Mouse (Mus musculus): ENCODE results near the gene Gstt4.

DNA sequence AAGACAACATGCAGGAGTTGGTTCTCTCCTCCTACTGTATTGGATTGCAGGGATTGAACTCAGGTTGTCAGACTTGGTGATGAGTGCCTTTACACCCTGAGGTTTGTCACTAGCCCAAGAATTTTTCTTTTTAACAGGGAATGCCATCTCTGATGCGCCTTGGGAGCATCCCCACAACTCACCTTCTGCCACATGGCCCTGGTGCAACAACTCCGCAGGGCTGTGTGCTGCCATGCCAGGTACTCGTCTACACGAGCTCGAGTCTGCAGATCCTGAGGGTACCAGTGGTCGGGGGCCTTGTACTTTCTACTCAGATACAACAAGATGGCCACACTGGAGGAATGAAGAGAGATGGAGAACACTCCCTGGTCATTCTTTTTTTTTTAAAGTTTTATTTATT, 45.8 kb downstream of the Gstt4 start:
- TF ChIP-seq POLR2A (IDR thresholded peaks at IDR 0.05; ENCODE audit: borderline replicate concordance, extremely low read depth, low read depth, low read length), result no peak
- no peak for TF ChIP-seq CTCF (IDR thresholded peaks at IDR 0.05; ENCODE audit: insufficient read depth, low read length)

All from lung, adult 2 months (tissue).